In the genomic region with DNA sequence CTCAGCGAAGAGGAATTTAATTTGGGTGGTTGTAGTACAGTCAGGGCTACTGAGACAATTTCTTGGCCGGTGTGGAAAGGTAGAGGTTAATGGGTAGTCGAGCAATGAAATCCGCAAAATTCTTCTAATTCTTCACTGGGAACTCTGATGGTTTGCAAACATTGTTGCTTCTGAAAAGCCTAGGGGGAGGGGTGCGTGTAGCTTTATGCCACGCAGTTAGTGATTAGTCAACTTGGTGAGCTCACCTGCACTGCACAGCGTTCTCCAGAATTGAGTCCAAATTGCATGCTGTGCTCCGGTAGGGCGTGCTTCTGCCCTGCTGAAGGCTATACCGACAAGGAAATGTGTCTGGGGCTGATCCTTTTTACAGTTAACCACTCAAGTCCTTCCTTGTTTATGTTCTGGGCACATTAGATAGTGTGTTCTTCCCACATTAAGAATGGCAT, we compare ENCODE assay signal across 8 mouse cellular contexts. TPM values are rescaled to one million over a fixed set of nuclear protein-coding genes. Genes with fewer than 3 reads are reported as not detected.
DNase-seq lines count a peak whose midpoint lies in the region; ATAC-seq and TF ChIP-seq lines count a peak whose summit lies in the region.

No protein-coding gene starts in this region.

- no peak for DNase-seq in heart, postnatal 0 days (ENCODE audit: low spot score)
- DNase-seq in heart, postnatal 10 days: no peak
- peak; percentile 66 for DNase-seq in Patski (ENCODE audit: low read depth, low spot score)
- peak; percentile 90 for DNase-seq in kidney, adult 9 months
- no peak for DNase-seq in right cerebral cortex, postnatal 36 days (ENCODE audit: low spot score in 2 of 2)
- no peak for DNase-seq in yolk sac, embryonic 10.5 days (ENCODE audit: low spot score)

- H3K27me3 ChIP-seq in heart, postnatal 0 days (ENCODE audit: control insufficient read depth, insufficient read depth, low read length): no peaks in the 10 kb centered on the region
- no peaks in the 10 kb centered on the region for H3K27me3 ChIP-seq in Patski
- H3K27me3 ChIP-seq in hindbrain, embryonic 16.5 days (replicated peaks; ENCODE audit: control insufficient read depth, insufficient read depth, low read length): no peaks in the 10 kb centered on the region

- no peaks in the 10 kb centered on the region for H3K9me3 ChIP-seq in heart, postnatal 0 days (replicated peaks; ENCODE audit: control insufficient read depth, low read length)
- no peaks in the 10 kb centered on the region for H3K9me3 ChIP-seq in hindbrain, embryonic 16.5 days (ENCODE audit: control insufficient read depth, low read length)

- no peak overlapping the region for H3K4me3 ChIP-seq in heart, postnatal 0 days (ENCODE audit: low read depth, low read length)
- no peak overlapping the region for H3K4me3 ChIP-seq in hindbrain, embryonic 16.5 days (ENCODE audit: low read length)

- H3K9ac ChIP-seq in heart, postnatal 0 days (replicated peaks; ENCODE audit: low read depth, low read length): no peak overlapping the region
- no peak overlapping the region for H3K9ac ChIP-seq in hindbrain, embryonic 16.5 days (ENCODE audit: low read depth, low read length)

- H3K4me2 ChIP-seq in heart, postnatal 0 days (ENCODE audit: low read depth, low read length): no peak overlapping the region
- H3K4me2 ChIP-seq in hindbrain, embryonic 16.5 days (ENCODE audit: low read length): no peak overlapping the region

- in situ Hi-C loops in Patski (cut with MboI; ENCODE audit: low pct_unique_long_range_greater_than_20kb): no loop called here

- H3K36me3 ChIP-seq in heart, postnatal 0 days (replicated peaks; ENCODE audit: control insufficient read depth, insufficient read depth, low read length): no peaks in the 10 kb centered on the region
- H3K36me3 ChIP-seq in hindbrain, embryonic 16.5 days (ENCODE audit: control insufficient read depth, insufficient read depth, low read length): no peaks in the 10 kb centered on the region

- POLR2A ChIA-PET in Patski (lab: Charles Lee): interaction anchor here (1.0 kb wide), 1 partner anchor 12 kb away, joined by 4 read pairs; no protein-coding TSS in a partner anchor

- 61% methylated on average over 10 of the region's 10 CpGs for WGBS in heart, postnatal 0 days
- 57% methylated on average over 10 of the region's 10 CpGs for WGBS in hindbrain, embryonic 16.5 days

- no peak for ATAC-seq in heart, postnatal 0 days (ENCODE audit: insufficient read depth, low read depth)
- peak; percentile 64 for ATAC-seq in Patski
- peak; percentile 39 for ATAC-seq in megakaryocyte progenitor cell, adult 5-6 weeks (replicated peaks; ENCODE audit: poor library complexity)
- ATAC-seq in hindbrain, embryonic 16.5 days: no peak

- H3K4me1 ChIP-seq in heart, postnatal 0 days (ENCODE audit: control insufficient read depth, insufficient read depth): no peaks in the 10 kb centered on the region; the same call in 1 of the 2 replicates
- H3K4me1 ChIP-seq in hindbrain, embryonic 16.5 days (ENCODE audit: control insufficient read depth, insufficient read depth, low read depth, low read length): peaks cover 2% of the 10 kb centered on the region; the same call in 1 of the 2 replicates

- TF ChIP-seq EP300 in heart, postnatal 0 days (IDR thresholded peaks at IDR 0.05; ENCODE audit: low read depth): no peak

- no peak for TF ChIP-seq CTCF in heart, postnatal 0 days (IDR thresholded peaks at IDR 0.05; ENCODE audit: low read depth)
- TF ChIP-seq CTCF in Patski (IDR thresholded peaks at IDR 0.05): peak; percentile 9

- intact Hi-C loops in heart, postnatal 10 days (cut with DNase I): loop anchor here (10.0 kb wide), 1 partner anchor 223 kb away; a partner anchor contains a TSS

- H3K27ac ChIP-seq in heart, postnatal 0 days (ENCODE audit: low read depth): peak overlapping the region; percentile 36
- no peak overlapping the region for H3K27ac ChIP-seq in hindbrain, embryonic 16.5 days (ENCODE audit: low read depth, low read length)

- CTCF ChIA-PET in Patski (lab: Charles Lee): interaction anchor here (1.2 to 1.6 kb wide), 3 partner anchors 12 to 128 kb away, joined by 3 to 5 read pairs (median 5); no protein-coding TSS in a partner anchor

RNA-seq across cellular contexts. Expression of a gene that starts 1.2 kb away (rescaled TPM):
- total RNA-seq in heart, postnatal 0 days (2014; rRNA removed; ENCODE audit: low replicate concordance): 23.7 and 31.9 TPM in 2 replicates
- polyA plus RNA-seq in heart, postnatal 0 days (2015; fragmentation: Nextera tagmentation; extraction: Ambion mirVana): 13.2 and 15.0 TPM in 2 replicates
- total RNA-seq in heart, postnatal 10 days (2021): 10 to 100 TPM; 30.9 to 33.3 TPM
- polyA plus RNA-seq in Patski (2021): 48.0 TPM
- 43.3 and 44.0 TPM in 2 replicates for total RNA-seq in megakaryocyte progenitor cell, adult 5-6 weeks (2015)
- 35.0 and 36.6 TPM in 2 replicates for total RNA-seq in megakaryocyte progenitor cell, adult 5-6 weeks (2017)
- 8.0 and 9.0 TPM in 2 replicates for polyA plus RNA-seq in hindbrain, embryonic 16.5 days (2015; fragmentation: Nextera tagmentation; extraction: Ambion mirVana)

Comparison
In these comparisons a context has a peak if more than half of its experiments do, and no peak if none do; other contexts are left out.
1. ATAC-seq: peak in Patski (single experiment) and megakaryocyte progenitor cell, adult 5-6 weeks (single experiment); none in heart, postnatal 0 days (single experiment) and hindbrain, embryonic 16.5 days (single experiment).
2. DNase-seq: peak in Patski (single experiment) and kidney, adult 9 months (single experiment); none in heart, postnatal 0 days (single experiment), heart, postnatal 10 days (0 of 2), right cerebral cortex, postnatal 36 days (0 of 2) and yolk sac, embryonic 10.5 days (single experiment).